Mouse (Mus musculus): ENCODE data around the gene Gm21822. TPM values are rescaled to one million over a fixed set of nuclear protein-coding genes. Genes with fewer than 3 reads are reported as not detected.
"Not testable (repeated sequence)": the region's sequence is repeated elsewhere in the genome, so short reads cannot be mapped to it uniquely, and the experiment has no call there.

Gm21822 gene
- total RNA-seq (2015; ENCODE audit: low replicate concordance) (not detected in 2 replicates), total RNA-seq (2017; ENCODE audit: low replicate concordance) (not detected in 2 replicates)

DNA sequence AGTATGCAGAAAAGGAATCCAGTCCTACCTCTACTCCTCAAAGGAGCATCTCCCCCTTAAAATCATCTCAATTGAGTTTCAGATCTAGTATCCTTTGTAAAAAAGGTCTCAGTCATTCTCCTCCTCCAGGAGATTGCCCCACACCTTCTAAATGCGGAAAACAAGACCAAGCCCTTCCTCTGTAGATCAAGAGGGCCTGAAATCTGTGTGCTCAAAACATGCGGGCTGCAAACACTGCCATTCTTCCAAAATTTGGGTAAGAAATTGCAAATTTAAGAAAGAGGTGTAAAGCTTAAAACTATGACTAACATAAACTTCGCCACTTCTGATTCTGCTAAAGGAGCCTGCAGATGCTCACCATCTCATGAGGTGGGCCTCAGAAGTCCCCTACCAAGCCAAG, at the start of gene Gm21822:
Gene Gm21822 (plus strand): TSS at position 301 of the 400 bp plus-strand sequence.
- not testable (repeated sequence) for ATAC-seq (replicated peaks; ENCODE audit: low FRiP score, poor library complexity, severe bottlenecking)

Measured in erythroid progenitor cell, adult 5-6 weeks (primary cell).